Mouse (Mus musculus) regulatory T cell (primary cell): ENCODE measurements around the gene B130006D01Rik.
"Not testable (repeated sequence)": the region's sequence is repeated elsewhere in the genome, so short reads cannot be mapped to it uniquely, and the experiment has no call there.

ENCODE experiments used
- in situ Hi-C: fragments of 300-600 bp; cut with MboI, MseI; formaldehyde crosslinking; loops from one replicate; pipeline ENCODE4 v1.15.1; 2025; ENCODE audit warnings: high pct_unique_total_duplicates

The B130006D01Rik gene

DNA sequence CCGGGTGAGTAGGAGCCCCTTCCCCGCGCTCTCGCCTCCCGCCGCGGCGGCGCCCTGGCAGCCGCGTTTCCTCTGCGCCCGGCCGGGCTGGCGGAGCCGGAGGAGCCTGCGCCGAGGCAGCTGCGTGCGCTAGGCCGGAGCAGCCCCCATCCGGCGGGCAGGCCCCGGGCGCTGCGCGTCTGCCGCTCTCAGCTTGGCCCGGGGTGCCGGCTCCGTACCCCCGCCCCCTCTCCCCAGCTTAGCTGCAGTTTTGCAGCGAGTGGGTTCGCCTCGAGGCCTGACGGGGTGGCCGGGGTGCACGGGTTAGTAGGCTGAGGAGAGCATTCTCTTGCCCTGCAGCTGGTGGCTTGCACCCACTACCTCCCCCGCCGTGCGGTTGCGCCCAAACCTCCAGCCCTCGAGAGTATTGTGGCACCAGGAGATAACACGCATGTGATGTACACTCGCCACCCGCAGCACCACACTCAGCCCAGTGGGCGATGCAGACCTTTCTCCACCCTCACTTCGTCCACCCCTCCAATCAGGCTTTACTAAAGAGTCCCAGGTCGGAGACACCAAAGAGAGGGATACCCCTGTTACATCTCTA is 10.1 kb upstream of the B130006D01Rik start:
- in situ Hi-C loops: no loop called here

DNA sequence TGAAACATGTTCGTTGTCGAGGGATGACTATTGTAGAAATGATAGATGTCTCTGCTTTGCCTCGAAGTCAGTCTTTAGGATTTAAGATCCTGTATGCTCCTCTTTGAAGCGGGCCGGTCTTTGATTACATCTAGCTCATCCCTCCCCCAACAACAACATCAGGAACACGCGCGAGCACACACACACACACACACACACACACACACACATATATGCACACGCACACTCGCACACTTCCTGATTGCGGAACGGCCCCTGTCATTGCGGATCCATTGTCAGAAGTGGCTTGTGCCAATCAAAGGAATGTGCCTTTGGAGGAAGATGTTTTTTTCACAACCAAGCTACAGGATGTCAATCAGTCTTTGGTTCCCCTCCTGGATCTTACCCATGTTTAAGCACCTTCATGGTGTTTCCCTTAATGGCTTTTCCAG is 9.6 kb upstream of the B130006D01Rik start:
- in situ Hi-C loops: no loop called here

DNA sequence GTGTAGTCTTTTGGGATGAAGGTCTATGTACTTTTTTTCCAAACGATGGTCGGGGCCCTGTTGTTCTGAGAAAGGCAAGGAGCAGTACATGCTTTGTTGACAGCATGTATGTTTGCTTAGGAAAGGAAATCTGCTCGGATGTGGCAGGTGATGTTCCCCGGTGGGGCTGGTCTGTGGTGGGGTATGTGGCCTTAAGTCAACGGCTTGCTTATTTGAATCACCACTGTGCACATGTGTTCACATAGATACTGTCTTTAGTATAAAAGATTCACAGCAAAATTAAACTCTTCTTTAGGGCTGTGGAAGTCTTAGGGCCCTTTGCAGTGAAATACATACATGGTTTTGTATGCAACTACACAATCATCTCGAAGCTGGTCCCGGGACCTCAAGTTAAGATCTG is 9.0 kb upstream of the B130006D01Rik start:
- in situ Hi-C loops: no loop called here

DNA sequence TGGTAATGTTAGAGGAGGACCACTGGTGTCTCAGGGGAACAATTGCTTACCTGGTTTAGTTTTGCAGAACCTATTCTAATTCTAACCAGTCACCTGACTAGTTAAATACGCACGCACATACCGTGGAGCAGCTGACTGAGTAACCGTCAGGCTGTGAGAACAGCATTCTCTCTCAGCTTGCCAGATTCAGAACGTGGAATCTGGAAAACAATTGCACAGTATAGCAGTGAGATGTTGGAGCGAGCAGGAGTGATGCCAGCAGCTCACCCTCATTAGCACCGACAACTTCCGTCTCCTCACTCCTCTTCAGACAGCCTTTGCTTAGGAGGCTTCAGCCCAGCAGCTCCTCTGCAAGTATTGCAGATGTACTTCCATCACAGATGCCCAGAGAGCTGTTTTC is 7.3 kb upstream of the B130006D01Rik start:
- in situ Hi-C loops: no loop called here

DNA sequence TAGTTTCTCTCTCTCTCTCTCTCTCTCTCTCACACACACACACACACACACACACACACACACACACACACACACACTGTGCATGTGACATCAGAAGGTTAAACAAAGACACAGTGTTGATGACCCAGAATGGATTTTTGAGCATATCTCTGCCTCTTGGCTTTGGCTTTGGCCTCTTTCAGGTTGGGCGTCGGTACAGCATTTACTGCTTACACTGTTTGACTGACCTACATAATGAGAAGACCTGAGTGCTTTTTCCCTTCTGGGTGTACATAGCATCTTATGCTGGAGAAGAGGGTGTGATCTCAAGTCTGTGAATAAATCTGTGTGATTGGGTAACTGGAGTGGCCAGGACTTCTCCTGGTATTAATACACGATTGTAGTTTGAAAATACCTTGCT is 4.0 kb upstream of the B130006D01Rik start:
- in situ Hi-C loops: no loop called here

DNA sequence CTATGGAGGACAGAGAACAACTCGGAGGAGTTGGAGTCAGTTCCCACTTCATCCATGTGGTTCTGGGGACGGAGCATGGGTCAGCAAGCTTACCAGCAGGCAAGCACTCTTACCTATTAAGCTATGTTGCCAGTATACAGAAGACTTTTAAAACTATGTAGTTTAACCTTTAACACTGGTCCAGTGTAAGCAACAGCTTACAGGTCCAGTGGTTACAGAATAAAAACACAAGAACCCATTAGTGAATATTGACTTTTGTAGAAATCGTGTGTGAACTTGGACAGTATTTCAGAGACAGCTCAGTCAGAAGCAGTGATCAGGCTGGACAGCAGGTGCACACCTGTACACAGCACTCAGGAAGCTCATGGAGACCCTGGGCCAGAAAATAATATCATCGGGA is 1.1 kb downstream of the B130006D01Rik start:
- in situ Hi-C loops: no loop called here

DNA sequence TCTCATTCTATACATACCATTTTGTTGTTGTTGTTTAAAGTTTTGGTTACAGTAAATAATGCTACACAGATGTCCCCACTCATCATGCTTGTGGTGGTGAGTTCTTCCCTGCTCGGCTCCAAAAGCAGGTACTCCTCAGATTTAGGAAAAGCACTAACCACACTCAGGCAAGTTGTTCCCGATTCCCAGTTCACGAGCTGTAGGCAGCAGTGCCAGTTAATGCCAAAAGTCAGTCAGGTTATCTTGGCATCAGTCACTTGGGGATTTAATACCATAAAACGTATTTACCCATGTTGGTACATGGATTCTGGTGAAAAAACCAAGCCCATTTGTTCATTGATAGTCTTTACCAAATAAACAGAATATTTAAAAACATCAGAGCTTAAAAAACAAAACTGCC is 2.8 kb downstream of the B130006D01Rik start:
- in situ Hi-C loops: no loop called here

DNA sequence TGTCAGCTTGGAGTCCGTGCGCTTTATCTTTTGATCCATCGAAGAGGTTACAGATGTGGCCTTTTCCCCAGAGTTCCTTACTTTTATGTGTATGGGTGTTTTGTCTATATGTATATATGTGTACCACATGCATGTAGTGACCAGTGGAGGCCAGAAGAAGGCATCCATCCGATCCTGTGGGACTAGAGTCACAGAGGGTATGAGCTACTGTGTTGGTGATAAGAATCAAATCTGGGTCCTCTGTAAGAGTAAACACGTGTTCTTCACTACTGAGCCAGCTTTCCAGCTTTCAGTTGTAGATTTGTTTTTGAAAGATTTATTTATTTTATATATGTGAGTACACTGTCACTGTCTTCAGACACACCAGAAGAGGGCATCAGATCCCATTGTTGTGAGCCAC is 4.6 kb downstream of the B130006D01Rik start:
- in situ Hi-C loops: no loop called here

DNA sequence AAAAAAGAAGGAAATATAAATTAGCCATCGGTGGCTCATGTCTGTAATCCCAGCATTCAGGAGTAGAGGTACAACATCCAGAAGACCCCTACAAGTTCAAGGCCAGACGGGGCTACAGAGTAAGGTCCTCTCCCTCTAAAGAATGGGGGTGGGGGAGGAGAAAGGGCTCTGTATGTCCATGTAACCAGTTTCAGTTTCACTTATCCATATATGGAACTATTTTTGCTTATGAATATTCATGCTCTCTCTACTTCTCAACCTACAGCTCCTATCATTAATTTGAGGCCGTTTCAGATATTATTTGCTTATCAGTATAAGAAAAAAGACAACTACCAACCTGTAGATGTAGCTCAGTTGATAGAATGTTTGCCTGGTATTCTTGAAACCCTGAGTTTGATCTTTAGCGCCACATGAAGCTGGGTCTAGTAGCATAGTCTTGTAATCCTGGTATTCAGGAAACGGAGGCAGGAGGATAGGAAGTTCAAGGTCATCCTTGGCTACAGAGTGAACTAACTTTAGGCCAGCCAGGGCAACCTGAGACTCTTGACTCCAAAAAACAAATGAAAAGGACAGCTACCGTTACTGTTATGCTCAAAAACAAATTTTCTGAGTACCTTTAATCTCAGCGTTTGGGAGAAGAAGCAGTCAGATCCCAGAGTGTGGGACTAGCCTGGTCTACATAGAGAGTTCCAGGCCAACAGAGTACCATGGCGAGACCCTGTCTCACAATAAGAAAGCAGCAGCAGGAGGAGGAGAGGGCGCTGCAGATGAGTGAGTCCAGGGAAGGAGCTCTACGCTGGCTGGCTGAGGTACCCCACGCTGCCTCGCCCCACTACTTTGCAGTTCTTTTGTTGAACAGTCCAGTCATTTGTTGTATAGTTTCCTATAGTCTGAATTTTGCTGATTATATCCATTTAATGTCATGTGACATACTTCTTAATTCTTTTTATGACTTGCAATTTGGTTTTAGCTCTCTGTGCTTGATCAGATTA is 5.8 kb downstream of the B130006D01Rik start:
- in situ Hi-C loops: no loop called here

DNA sequence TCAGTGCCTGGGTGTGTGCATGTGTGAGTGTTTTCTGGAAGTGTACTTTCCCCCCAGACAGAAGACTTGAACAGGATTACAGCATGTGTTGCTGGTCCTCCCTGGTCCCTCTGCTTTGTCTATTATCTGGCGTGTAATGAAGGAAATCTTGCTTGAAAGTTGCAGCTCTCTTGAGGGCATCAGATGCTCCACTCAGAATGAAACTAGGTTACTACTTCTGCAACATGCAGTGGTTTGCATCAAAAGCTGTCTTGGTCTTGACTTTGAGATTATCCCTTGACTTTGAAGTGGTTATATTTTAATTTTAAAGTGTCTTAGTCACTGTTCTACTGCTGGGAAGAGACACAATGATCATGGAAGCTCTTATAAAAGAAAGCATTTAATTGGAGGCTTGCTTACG is 11.1 kb downstream of the B130006D01Rik start:
- in situ Hi-C loops: no loop called here

DNA sequence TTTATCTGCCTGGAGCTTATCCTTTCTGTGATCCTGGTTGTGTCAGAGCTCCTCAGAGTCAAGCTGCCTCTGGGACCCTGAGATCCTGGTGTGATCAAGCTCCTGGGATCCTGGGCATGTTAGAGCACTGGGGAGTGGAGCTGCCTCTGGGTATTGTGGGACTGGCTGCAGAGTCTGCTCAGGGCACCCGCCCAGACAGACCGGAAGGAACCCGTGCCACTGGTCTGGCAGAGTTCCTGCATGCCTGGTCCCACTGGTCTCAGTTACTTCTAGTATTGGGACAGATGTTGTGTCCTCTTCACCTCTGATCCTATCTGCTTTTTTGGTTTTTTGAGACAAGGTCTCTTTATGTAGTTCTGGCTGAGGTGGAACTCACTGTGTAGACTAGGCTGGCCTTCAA is 14.4 kb downstream of the B130006D01Rik start:
- in situ Hi-C loops: no loop called here

DNA sequence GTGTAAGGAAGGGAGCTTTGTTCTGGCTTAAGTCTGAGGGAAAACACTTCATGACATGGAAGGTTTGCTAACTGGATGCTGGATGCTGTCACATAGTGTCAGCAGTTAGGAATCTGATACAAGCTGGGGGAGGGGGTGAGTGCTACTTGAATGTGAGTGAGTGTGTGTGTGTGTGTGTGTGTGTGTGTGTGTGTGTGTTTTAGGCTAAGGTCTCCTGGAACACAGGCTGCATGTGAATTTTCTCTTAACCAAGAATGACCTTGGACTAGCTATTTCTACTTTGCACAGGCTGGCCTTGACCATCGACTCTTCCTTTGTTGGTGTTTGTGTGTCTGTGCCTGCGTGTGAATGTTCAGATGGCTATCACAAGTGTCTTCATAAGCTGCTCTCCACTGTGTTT is 21.1 kb downstream of the B130006D01Rik start:
- in situ Hi-C loops: no loop called here

DNA sequence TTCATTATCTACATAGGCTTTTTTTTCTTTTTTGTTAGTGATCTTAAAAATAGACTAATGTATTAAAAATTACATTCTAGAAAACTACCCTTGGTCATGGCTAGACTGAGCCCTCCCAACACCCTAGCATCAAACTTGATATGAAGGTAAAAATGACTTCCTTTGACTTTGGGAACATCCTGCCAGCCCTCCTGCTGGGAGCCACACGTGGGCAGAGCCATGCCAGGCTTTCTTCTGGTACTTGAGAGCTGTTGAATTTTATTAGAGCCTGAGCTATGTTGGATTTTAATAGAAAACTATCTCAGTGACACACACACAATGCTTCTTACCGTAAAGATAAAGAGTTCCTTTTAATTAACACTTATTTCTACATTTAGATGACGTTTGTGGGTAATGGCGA is 23.4 kb downstream of the B130006D01Rik start:
- in situ Hi-C loops: no loop called here

DNA sequence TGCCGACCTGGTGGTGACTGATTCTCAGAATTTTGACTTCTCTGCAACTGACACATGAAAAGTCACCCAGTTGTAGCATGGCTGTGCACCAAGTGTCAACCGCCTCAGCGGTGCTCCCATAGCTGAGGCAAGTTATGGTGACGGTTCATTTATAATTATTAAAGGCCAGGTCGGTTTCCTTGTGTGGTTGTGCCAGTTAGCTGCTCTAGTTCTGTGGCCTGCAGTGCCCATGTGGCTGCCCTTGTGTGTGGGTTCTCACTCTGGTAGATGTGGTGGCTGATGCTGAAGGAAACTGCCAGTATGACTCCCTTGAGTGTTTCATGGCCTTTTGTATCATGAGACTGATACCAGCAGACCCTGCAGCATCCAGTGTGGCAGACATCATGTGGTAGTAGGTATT is 24.9 kb downstream of the B130006D01Rik start:
- in situ Hi-C loops: no loop called here

DNA sequence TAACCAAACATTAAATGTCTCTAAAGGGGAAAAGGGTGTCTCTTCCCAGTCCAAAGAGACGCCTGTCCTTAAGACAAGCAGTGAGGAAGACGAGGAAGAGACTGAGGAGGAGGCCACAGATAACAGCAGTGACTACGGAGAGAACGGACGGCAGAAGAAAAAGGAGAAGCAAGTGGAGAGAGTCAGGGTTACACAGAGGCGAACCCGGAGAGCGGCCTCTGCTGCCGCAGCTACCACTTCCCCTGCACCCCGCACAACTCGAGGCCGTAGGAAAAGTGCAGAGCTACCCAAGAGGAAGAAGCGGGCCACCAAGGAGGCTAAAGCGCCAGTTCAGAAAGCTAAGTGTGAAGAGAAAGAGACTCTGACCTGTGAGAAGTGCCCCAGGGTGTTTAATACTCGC is 26.2 kb downstream of the B130006D01Rik start:
- in situ Hi-C loops: loop anchor here (5.0 kb wide), 1 partner anchor 62 kb away; no protein-coding TSS in a partner anchor

DNA sequence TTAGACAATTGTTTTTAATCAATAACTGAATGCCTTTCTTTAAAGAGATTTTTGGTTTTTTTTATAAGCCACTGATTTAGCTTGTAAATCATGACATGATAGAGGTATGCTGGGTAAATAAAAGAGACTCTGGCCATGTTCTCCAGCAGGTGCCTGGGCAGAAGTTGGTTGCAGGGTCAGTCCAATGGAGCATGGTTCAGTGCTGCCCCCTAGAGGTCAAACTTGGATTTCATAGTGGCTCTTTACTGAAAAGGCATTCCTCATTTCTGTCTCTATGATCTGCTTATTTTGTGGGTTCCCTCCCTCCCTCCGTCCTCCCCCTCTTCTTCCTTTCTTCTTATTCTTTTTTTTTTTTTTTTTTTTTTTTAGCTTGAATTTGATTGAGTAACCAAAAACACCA is 27.6 kb downstream of the B130006D01Rik start:
- in situ Hi-C loops: loop anchor here (5.0 kb wide), 1 partner anchor 64 kb away; no protein-coding TSS in a partner anchor

DNA sequence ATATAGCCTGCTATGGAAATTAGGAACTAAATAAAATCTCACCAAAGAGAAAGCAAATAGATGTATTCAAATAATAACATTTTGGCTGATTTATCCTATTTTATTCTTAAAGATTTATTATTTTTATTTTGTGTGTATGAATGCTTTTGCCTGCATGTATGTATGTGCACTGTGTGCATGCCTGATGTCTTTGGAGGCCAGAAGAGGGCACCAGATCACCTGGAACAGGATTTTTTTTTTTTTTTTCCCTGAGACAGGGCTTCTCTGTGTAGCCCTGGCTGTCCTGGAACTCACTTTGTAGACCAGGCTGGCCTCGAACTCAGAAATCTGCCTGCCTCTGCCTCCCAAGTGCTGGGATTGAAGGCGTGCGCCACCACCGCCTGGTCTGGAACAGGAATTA is 31.8 kb downstream of the B130006D01Rik start:
- in situ Hi-C loops: not testable (repeated sequence)

DNA sequence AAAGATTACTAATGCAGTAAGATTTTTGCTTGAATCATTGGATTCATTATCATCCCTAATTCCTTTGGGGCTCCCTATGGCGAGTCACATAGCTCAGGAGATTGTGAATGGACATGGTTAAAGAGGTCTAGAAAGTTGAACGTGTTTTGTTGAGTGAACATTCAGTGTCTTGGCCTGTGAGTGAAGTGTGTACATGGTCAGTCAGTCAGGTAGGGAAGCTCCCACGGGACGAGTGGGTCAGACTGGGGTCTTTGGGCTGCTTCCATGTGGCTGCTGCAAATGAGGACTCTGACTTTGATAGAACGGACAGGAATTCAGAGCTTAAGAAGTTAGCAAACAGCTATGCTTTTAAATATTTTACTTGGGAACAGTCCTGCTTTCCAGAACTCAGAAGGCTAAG is 37.1 kb downstream of the B130006D01Rik start:
- in situ Hi-C loops: no loop called here

DNA sequence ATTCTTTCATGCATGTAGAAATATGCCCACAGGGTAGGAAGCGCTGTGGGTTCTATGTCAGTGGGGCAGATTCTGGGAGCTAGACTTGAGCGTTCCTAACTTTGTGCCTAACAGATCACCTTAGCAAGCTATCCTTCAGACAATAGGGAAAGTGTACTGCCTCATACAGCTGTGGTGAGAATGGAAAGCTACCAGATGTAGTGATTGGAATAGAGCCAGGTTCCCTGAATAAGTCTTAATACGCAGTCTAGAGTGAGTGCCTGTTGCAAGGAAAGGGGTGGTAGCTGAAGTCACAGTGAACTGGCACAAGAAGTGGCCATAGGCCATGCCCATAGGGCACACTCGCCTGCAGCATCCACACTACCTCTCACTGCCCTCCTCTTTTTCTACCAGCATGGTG is 39.6 kb downstream of the B130006D01Rik start:
- in situ Hi-C loops: no loop called here

DNA sequence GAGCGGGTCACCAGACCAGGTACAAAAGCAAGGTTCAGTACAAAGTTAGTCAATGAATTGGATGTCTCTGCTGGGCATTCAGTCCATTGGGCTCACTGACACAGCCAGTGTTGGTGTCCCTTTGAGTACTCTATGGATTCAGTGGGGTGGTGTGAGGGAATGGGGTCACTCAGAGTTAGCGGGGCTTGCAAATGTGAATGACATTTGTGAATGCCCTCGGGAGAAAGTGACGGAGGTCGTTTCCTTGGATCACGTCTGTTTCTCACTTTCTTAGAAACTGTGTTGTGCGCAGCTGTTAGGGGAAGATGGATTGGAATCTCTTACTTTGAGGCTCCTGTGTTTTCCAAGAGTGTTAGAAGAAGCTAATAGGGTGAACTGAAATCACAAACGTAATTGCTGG is 41.4 kb downstream of the B130006D01Rik start:
- in situ Hi-C loops: no loop called here

DNA sequence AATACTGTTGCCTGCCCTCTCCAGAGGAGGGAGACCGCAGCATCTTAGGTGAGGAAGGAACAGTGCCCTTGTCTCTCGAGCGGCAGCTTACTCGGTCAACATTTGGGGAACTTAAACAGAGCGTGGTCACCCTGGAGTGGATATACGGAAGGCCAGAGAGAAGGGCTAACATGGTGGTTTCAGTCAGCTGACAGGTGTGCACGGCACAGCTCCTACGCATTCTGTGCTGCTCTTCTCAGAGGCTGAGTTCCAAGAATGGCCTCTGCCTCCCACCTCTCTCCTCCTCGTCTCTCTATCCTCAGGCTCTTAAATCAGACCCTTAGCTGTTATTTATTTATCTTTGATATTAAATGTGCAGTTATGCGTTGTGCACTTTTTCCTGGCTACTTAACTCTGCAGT is 41.9 kb downstream of the B130006D01Rik start:
- in situ Hi-C loops: no loop called here

DNA sequence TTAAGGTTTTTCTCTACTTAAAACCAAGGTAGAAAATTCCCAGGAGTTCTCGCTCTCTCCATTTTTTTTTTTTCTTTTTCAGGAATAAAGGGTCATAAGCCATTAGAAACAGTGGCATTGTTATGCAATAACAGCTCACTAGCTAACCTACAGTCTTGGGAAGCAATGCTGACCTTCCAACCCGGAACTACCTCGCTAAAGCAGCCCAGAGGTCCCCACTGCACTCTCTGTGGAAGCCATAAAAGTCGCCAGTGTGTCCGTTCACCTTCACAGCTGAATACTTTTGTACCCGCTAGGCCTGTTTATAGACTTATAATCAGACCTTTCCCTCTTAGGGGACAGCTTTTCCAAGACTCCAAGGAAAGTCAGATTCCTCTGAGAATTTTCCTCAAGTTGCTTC is 44.9 kb downstream of the B130006D01Rik start:
- in situ Hi-C loops: no loop called here

DNA sequence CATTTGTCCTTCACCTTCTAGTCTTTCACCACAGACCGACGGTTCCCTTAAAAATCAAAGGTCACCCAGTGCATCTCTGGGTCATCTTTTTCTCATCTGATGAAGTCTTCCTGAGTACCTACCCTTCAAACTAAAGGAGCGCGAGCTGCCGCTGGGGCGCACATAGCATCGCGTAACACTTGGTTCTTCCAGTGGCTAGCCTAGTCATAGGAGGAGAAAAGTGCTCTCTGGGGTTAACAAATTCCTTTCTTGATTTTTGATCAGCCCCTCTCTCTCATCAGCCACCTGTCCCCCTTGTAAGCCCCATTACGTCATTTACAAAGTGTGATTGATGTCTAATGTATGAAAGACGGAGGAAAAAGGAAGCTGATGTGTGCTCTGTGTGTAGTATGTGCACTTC is 45.8 kb downstream of the B130006D01Rik start:
- in situ Hi-C loops: no loop called here
